25 mouse cellular contexts compared by ENCODE assay signal in genomic region chr3:37610670-37611069, GRCm38 (mm10). TPM values are rescaled to one million over a fixed set of nuclear protein-coding genes. Genes with fewer than 3 reads are reported as not detected.
DNase-seq lines count a peak whose midpoint lies in the region; ATAC-seq and TF ChIP-seq lines count a peak whose summit lies in the region.
"Had no signal": no experiment of that assay in that cellular context is flagged by ENCODE, and none has a peak within 500 bp of the region (broad histone marks: within the 10 kb centered on the region; RNA-seq: fewer than 3 reads in every experiment).

No protein-coding gene starts in this region.

- H3K4me3 ChIP-seq in forebrain, embryonic 11.5 days (ENCODE audit: low read depth, low read length) = no peak overlapping the region
- no peak overlapping the region for H3K4me3 ChIP-seq in forebrain, postnatal 0 days (ENCODE audit: low read depth, low read length)
- H3K4me3 ChIP-seq in liver, adult 2 months (ENCODE audit: insufficient read depth, low read depth, low read length) = no peak overlapping the region
- H3K4me3 ChIP-seq in liver, embryonic 11.5 days (ENCODE audit: low read depth, low read length) = no peak overlapping the region
- H3K4me3 ChIP-seq: embryonic facial prominence, embryonic 13.5 days; embryonic facial prominence, embryonic 15.5 days; erythroblast, embryonic 14.5 days; forebrain, embryonic 10.5 days; forebrain, embryonic 13.5 days; forebrain, embryonic 15.5 days had no signal

- no peaks in the 10 kb centered on the region; the same call in 1 of the 2 replicates for H3K27me3 ChIP-seq in forebrain, embryonic 11.5 days (ENCODE audit: control insufficient read depth, insufficient read depth, low read length)
- no peaks in the 10 kb centered on the region for H3K27me3 ChIP-seq in forebrain, postnatal 0 days (ENCODE audit: insufficient read depth, low read length)
- H3K27me3 ChIP-seq in liver, adult 2 months (ENCODE audit: control insufficient read depth, insufficient read depth, low read length) = no peaks in the 10 kb centered on the region
- no peaks in the 10 kb centered on the region for H3K27me3 ChIP-seq in liver, embryonic 11.5 days (replicated peaks; ENCODE audit: control insufficient read depth, insufficient read depth, low read length)
- H3K27me3 ChIP-seq: embryonic facial prominence, embryonic 13.5 days; embryonic facial prominence, embryonic 15.5 days; forebrain, embryonic 15.5 days; Patski had no signal

- no peak overlapping the region for H3K4me2 ChIP-seq in forebrain, embryonic 11.5 days (ENCODE audit: low read depth, low read length, severe bottlenecking)
- no peak overlapping the region for H3K4me2 ChIP-seq in forebrain, postnatal 0 days (ENCODE audit: low read depth)
- no peak overlapping the region for H3K4me2 ChIP-seq in liver, embryonic 11.5 days
- H3K4me2 ChIP-seq: embryonic facial prominence, embryonic 13.5 days; embryonic facial prominence, embryonic 15.5 days; forebrain, embryonic 13.5 days; forebrain, embryonic 15.5 days had no signal

- no peaks in the 10 kb centered on the region for H3K79me2 ChIP-seq in liver, adult 2 months (ENCODE audit: control insufficient read depth, insufficient read depth, low read length)

- ATAC-seq in forebrain, embryonic 11.5 days (replicated peaks; ENCODE audit: low FRiP score) = no peak
- ATAC-seq in forebrain, postnatal 0 days = no peak
- no peak for ATAC-seq in liver, embryonic 11.5 days (replicated peaks; ENCODE audit: low FRiP score)
- ATAC-seq: activated CD4-positive, CD25-positive, alpha-beta regulatory T cell, adult 4 months; forebrain, embryonic 13.5 days; forebrain, embryonic 15.5 days; Patski had no signal

- no peak for TF ChIP-seq POLR2A in liver, adult 2 months (IDR thresholded peaks at IDR 0.05; ENCODE audit: extremely low read depth, insufficient read depth, low read length)

- TF ChIP-seq CTCF in forebrain, postnatal 0 days (IDR thresholded peaks at IDR 0.05; ENCODE audit: low read depth) = no peak
- no peak for TF ChIP-seq CTCF in liver, adult 2 months (IDR thresholded peaks at IDR 0.05; ENCODE audit: low read depth, low read length)

- peak; percentile 25 for DNase-seq in forebrain, embryonic 11.5 days (ENCODE audit: low spot score)
- DNase-seq in forebrain, postnatal 0 days = no peak
- DNase-seq in liver, adult 2 months (ENCODE audit: extremely low read depth, low read depth, low spot score) = peak; percentile 6
- no peak for DNase-seq in liver, embryonic 11.5 days (ENCODE audit: low spot score)
- peak; percentile 18 for DNase-seq in large intestine, adult 2 months (ENCODE audit: low read depth, low spot score)
- DNase-seq in cerebellum, adult 11-12 months = no peak
- DNase-seq in gastrocnemius, postnatal 14 days = no peak
- DNase-seq: adrenal gland, adult 8-10 months; adrenal gland, postnatal 14 days; adrenal gland, postnatal 36 days; cerebellum, adult 18-20 months; cerebellum, adult 8-10 months; cerebellum, adult 9-11 months; cerebellum, postnatal 14 days; cerebellum, postnatal 36 days; embryo, embryonic 11 days had no signal

- no peaks in the 10 kb centered on the region for H3K36me3 ChIP-seq in forebrain, embryonic 11.5 days (ENCODE audit: control insufficient read depth, insufficient read depth, low read length)
- H3K36me3 ChIP-seq in forebrain, postnatal 0 days (ENCODE audit: insufficient read depth) = no peaks in the 10 kb centered on the region
- no peaks in the 10 kb centered on the region for H3K36me3 ChIP-seq in liver, adult 2 months (ENCODE audit: control insufficient read depth, insufficient read depth, low read length)
- H3K36me3 ChIP-seq in liver, embryonic 11.5 days (ENCODE audit: control insufficient read depth, insufficient read depth, low read length) = no peaks in the 10 kb centered on the region
- H3K36me3 ChIP-seq: embryonic facial prominence, embryonic 13.5 days; embryonic facial prominence, embryonic 15.5 days; forebrain, embryonic 10.5 days; forebrain, embryonic 15.5 days; G1E had no signal

- H3K4me1 ChIP-seq in forebrain, embryonic 11.5 days (replicated peaks; ENCODE audit: control insufficient read depth, insufficient read depth, low read length) = no peaks in the 10 kb centered on the region
- H3K4me1 ChIP-seq in forebrain, postnatal 0 days (ENCODE audit: insufficient read depth) = no peaks in the 10 kb centered on the region
- no peaks in the 10 kb centered on the region for H3K4me1 ChIP-seq in liver, adult 2 months (ENCODE audit: control insufficient read depth, insufficient read depth, low read length)
- H3K4me1 ChIP-seq in liver, embryonic 11.5 days (replicated peaks; ENCODE audit: control insufficient read depth, insufficient read depth, low read length) = no peaks in the 10 kb centered on the region
- H3K4me1 ChIP-seq: forebrain, embryonic 15.5 days had no signal

- no peak overlapping the region for H3K27ac ChIP-seq in forebrain, embryonic 11.5 days (ENCODE audit: low read depth, low read length)
- H3K27ac ChIP-seq in forebrain, postnatal 0 days (ENCODE audit: low read depth, low read length) = no peak overlapping the region
- no peak overlapping the region for H3K27ac ChIP-seq in liver, adult 2 months (replicated peaks; ENCODE audit: insufficient read depth, low read depth, low read length)
- no peak overlapping the region for H3K27ac ChIP-seq in liver, embryonic 11.5 days (ENCODE audit: low read depth, low read length)
- H3K27ac ChIP-seq: embryonic facial prominence, embryonic 13.5 days; embryonic facial prominence, embryonic 15.5 days; forebrain, embryonic 10.5 days; forebrain, embryonic 13.5 days; forebrain, embryonic 15.5 days had no signal

- H3K9me3 ChIP-seq in forebrain, embryonic 11.5 days (ENCODE audit: control insufficient read depth, low read length) = no peaks in the 10 kb centered on the region
- H3K9me3 ChIP-seq in forebrain, postnatal 0 days (ENCODE audit: low read length) = no peaks in the 10 kb centered on the region
- no peaks in the 10 kb centered on the region for H3K9me3 ChIP-seq in liver, embryonic 11.5 days (ENCODE audit: control insufficient read depth, low read length)
- H3K9me3 ChIP-seq: forebrain, embryonic 15.5 days had no signal

- no peak overlapping the region for H3K9ac ChIP-seq in forebrain, embryonic 11.5 days (ENCODE audit: low read length)
- H3K9ac ChIP-seq in forebrain, postnatal 0 days = no peak overlapping the region
- no peak overlapping the region for H3K9ac ChIP-seq in liver, adult 2 months (ENCODE audit: low read depth, low read length)
- H3K9ac ChIP-seq in liver, embryonic 11.5 days (ENCODE audit: low read depth, low read length) = no peak overlapping the region
- H3K9ac ChIP-seq: embryonic facial prominence, embryonic 13.5 days; embryonic facial prominence, embryonic 15.5 days; forebrain, embryonic 13.5 days; forebrain, embryonic 15.5 days had no signal

- intact Hi-C loops in gastrocnemius, postnatal 14 days (cut with DNase I; ENCODE audit: low total_unique reads) = no loop called here

- WGBS in forebrain, embryonic 11.5 days = 94% methylated on average over 2 of the region's 2 CpGs
- whole genome bisulfite sequencing in forebrain, postnatal 0 days = 91% methylated on average over 2 of the region's 2 CpGs
- WGBS in liver, adult 2 months = 89% methylated on average over 2 of the region's 2 CpGs
- WGBS in liver, embryonic 11.5 days = 85% methylated on average over 2 of the region's 2 CpGs
- WGBS in large intestine, adult 2 months = 69% methylated on average over 2 of the region's 2 CpGs

RNA-seq across cellular contexts. Expression of gene Spry1, which starts 29.1 kb away (rescaled TPM):
- polyA plus RNA-seq in forebrain, embryonic 11.5 days (2014; fragmentation: Nextera tagmentation; extraction: Ambion mirVana) = 20.9 and 24.4 TPM in 2 replicates
- 21.8 and 26.4 TPM in 2 replicates for total RNA-seq in forebrain, postnatal 0 days (2014; rRNA removed)
- polyA plus RNA-seq in forebrain, postnatal 0 days (2015; fragmentation: Nextera tagmentation; extraction: Ambion mirVana) = 7.2 and 7.8 TPM in 2 replicates
- 2.8 and 4.2 TPM in 2 replicates for total RNA-seq in liver, adult 2 months (2014; rRNA removed)
- 5.5 and 5.9 TPM in 2 replicates for polyA plus RNA-seq in liver, adult 2 months (2012; rRNA removed)
- polyA plus RNA-seq in liver, embryonic 11.5 days (2014; fragmentation: Nextera tagmentation; extraction: Ambion mirVana) = 6.2 and 8.0 TPM in 2 replicates
- polyA plus RNA-seq in large intestine, adult 2 months (2012; rRNA removed) = 13.8 and 14.9 TPM in 2 replicates
- total RNA-seq in gastrocnemius, postnatal 14 days (2021) = 10 to 100 TPM; 33.1 to 39.9 TPM

Comparison
In these comparisons a context has a peak if more than half of its experiments do, and no peak if none do; other contexts are left out.
1. DNase-seq: peak in forebrain, embryonic 11.5 days (single experiment), liver, adult 2 months (single experiment) and large intestine, adult 2 months (single experiment); none in forebrain, postnatal 0 days (single experiment), liver, embryonic 11.5 days (single experiment), cerebellum, adult 11-12 months (single experiment) and gastrocnemius, postnatal 14 days (single experiment).